Mouse (Mus musculus): ENCODE results near the gene Avpr1b.

DNA sequence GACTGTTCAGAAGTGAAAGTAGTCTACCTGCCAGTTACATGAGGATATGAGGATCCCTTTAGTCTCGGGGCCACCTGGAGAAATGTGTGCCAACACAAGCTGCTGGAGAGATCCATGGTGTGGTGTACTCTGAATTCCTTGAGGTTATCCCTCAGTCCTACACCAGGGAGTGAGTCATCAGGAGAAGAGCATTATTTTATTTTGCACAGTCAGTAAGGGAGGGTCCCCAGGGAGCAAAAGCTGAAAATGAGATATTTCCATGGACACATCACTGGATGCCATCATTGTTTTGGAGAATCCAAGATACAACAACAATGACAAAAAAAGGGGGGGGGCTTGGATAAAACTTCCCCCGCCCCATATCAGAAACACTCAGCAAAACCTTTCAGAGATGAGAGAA is 47.1 kb upstream of the Avpr1b start:
- no peak for TF ChIP-seq ZC3H11A (IDR thresholded peaks at IDR 0.05; ENCODE audit: low read depth, low read length)
- TF ChIP-seq CTCF (conservative IDR thresholded peaks at IDR 0.05 in 1 of 2, IDR thresholded peaks at IDR 0.05 in 1 of 2; ENCODE audit: low read depth in 2 of 2, low read length in 2 of 2): no peak
- TF ChIP-seq ZNF384 (IDR thresholded peaks at IDR 0.05; ENCODE audit: low read depth, low read length): no peak
- no peak for TF ChIP-seq RCOR1 (conservative IDR thresholded peaks at IDR 0.05; ENCODE audit: low read depth, low read length)
- no peak for TF ChIP-seq USF1 (IDR thresholded peaks at IDR 0.05; ENCODE audit: low read depth, low read length)
- no peak for TF ChIP-seq POLR2A (IDR thresholded peaks at IDR 0.05; ENCODE audit: low read depth, low read length)
- TF ChIP-seq CHD2 (IDR thresholded peaks at IDR 0.05; ENCODE audit: low read length): no peak
- no peak for TF ChIP-seq MXI1 (IDR thresholded peaks at IDR 0.05; ENCODE audit: low read depth, low read length)

All from CH12.LX (cell line).